Mouse (Mus musculus): ENCODE data around the gene Ankrd31. TPM values are rescaled to one million over a fixed set of nuclear protein-coding genes. Genes with fewer than 3 reads are reported as not detected.

The Ankrd31 gene
- total RNA-seq, 1 experiment: 1.4 TPM

DNA sequence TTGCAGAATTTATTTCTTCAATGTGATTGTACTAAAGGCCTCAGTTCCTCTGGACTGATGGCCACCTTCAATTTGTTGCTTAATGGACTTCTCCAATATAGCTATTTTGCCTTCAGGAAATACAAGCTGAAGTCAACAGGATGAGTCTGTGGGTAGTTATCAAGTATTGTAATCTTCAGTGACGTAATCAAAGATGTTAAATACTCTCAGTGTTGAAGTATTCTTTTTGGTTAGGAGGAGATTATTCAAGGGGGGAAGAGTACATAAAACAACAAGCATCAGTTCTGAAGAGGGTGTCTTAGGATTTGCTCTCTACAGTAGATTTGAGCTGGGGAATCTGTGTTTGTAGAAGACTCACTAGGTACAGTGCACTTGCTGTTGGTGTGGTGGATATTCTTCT, 101.7 kb downstream of the Ankrd31 start:
- in situ Hi-C loops (cut with MboI; ENCODE audit: low sequenced_read_pairs in 2 of 2, unreplicated experiment in 2 of 2): loop anchor here (10.0 kb wide), 2 partner anchors 155 to 205 kb away; no protein-coding TSS in a partner anchor
- TF ChIP-seq HCFC1 (IDR thresholded peaks at IDR 0.05; ENCODE audit: borderline replicate concordance, insufficient read depth, low read length): no peak
- no peak for TF ChIP-seq MAFK (IDR thresholded peaks at IDR 0.05; ENCODE audit: insufficient read depth, low read depth, low read length)
- TF ChIP-seq ZC3H11A (IDR thresholded peaks at IDR 0.05; ENCODE audit: borderline replicate concordance, low read depth, low read length): no peak
- no peak for TF ChIP-seq ZNF384 (IDR thresholded peaks at IDR 0.05; ENCODE audit: low read depth, low read length)
- TF ChIP-seq CHD2 (IDR thresholded peaks at IDR 0.05; ENCODE audit: low read depth, low read length): no peak
- no peak overlapping the region for H3K9ac ChIP-seq (ENCODE audit: insufficient read depth, low read depth, low read length, poor library complexity, severe bottlenecking)
- H3K9me3 ChIP-seq (ENCODE audit: control insufficient read depth, insufficient read depth, low read depth, low read length): no peaks in the 10 kb centered on the region
- H3K36me3 ChIP-seq (ENCODE audit: control insufficient read depth, insufficient read depth, low read length, poor library complexity, severe bottlenecking): no peaks in the 10 kb centered on the region
- H3K27ac ChIP-seq (ENCODE audit: insufficient read depth, low read depth, low read length, poor library complexity, severe bottlenecking): no peak overlapping the region
- no peaks in the 10 kb centered on the region for H3K4me1 ChIP-seq (ENCODE audit: control insufficient read depth in 2 of 2, insufficient read depth in 2 of 2, low read length in 2 of 2, poor library complexity in 1 of 2)
- no peak overlapping the region for H3K4me3 ChIP-seq (ENCODE audit: insufficient read depth in 1 of 2, low read depth in 1 of 2, low read length in 2 of 2, poor library complexity in 1 of 2, severe bottlenecking in 1 of 2)
- DNase-seq (ENCODE audit: low read depth, low spot score): no peak

DNA sequence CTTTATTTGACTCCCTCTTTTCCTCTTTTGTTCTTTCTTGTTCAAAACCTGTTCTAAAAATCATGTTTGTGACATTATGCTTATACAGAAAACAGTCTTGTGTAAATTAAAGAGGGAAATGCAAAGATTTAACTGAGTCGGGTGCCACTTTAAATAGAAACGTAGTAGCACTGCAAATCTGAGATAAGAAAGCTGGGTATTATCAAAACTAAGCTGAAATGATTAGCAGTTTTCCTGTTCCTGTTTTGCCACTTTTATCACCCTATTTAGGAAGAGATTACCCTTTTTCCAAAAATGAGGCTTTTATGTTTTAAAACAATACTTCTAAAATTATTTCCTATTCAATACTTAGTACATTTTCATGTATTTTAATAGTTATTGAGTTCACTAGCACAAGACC, 104.1 kb downstream of the Ankrd31 start:
- H3K27ac ChIP-seq (ENCODE audit: insufficient read depth, low read depth, low read length, poor library complexity, severe bottlenecking): no peak overlapping the region
- TF ChIP-seq HCFC1 (IDR thresholded peaks at IDR 0.05; ENCODE audit: borderline replicate concordance, insufficient read depth, low read length) (no peak), CHD2 (IDR thresholded peaks at IDR 0.05; ENCODE audit: low read depth, low read length) (no peak), ZC3H11A (IDR thresholded peaks at IDR 0.05; ENCODE audit: borderline replicate concordance, low read depth, low read length) (no peak), MAFK (IDR thresholded peaks at IDR 0.05; ENCODE audit: insufficient read depth, low read depth, low read length) (no peak), ZNF384 (IDR thresholded peaks at IDR 0.05; ENCODE audit: low read depth, low read length) (no peak)
- no peaks in the 10 kb centered on the region for H3K36me3 ChIP-seq (ENCODE audit: control insufficient read depth, insufficient read depth, low read length, poor library complexity, severe bottlenecking)
- DNase-seq (ENCODE audit: low read depth, low spot score): no peak
- in situ Hi-C loops (cut with MboI; ENCODE audit: low sequenced_read_pairs in 2 of 2, unreplicated experiment in 2 of 2): loop anchor here (10.0 kb wide), 2 partner anchors 153 to 203 kb away; no protein-coding TSS in a partner anchor
- no peak overlapping the region for H3K9ac ChIP-seq (ENCODE audit: insufficient read depth, low read depth, low read length, poor library complexity, severe bottlenecking)
- no peaks in the 10 kb centered on the region for H3K4me1 ChIP-seq (ENCODE audit: control insufficient read depth in 2 of 2, insufficient read depth in 2 of 2, low read length in 2 of 2, poor library complexity in 1 of 2)
- no peaks in the 10 kb centered on the region for H3K9me3 ChIP-seq (ENCODE audit: control insufficient read depth, insufficient read depth, low read depth, low read length)
- no peak overlapping the region for H3K4me3 ChIP-seq (ENCODE audit: insufficient read depth in 1 of 2, low read depth in 1 of 2, low read length in 2 of 2, poor library complexity in 1 of 2, severe bottlenecking in 1 of 2)

DNA sequence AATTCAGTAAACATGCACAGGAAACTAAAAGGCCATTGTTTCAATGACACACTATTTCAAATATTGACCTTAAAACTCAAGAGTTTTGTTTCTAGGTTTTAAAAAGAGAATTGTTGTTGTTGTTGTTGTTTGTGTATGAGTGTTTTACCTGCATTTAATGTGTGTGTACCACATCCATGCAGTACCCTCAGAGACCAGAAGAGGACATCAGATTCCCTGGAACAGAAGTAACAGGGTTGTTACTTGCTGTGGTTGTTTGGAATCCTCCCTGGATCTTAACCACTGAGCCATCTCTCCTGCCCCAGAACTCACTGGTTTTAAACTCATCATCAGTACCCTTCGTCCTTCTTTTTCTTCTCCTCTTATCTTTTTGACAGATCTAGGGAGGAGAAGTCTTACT, 105.2 kb downstream of the Ankrd31 start:
- H3K4me3 ChIP-seq (ENCODE audit: insufficient read depth in 1 of 2, low read depth in 1 of 2, low read length in 2 of 2, poor library complexity in 1 of 2, severe bottlenecking in 1 of 2): no peak overlapping the region
- no peak overlapping the region for H3K9ac ChIP-seq (ENCODE audit: insufficient read depth, low read depth, low read length, poor library complexity, severe bottlenecking)
- in situ Hi-C loops (cut with MboI; ENCODE audit: low sequenced_read_pairs in 2 of 2, unreplicated experiment in 2 of 2): loop anchor here (10.0 kb wide), 2 partner anchors 152 to 202 kb away; no protein-coding TSS in a partner anchor
- no peak overlapping the region for H3K27ac ChIP-seq (ENCODE audit: insufficient read depth, low read depth, low read length, poor library complexity, severe bottlenecking)
- H3K4me1 ChIP-seq (ENCODE audit: control insufficient read depth in 2 of 2, insufficient read depth in 2 of 2, low read length in 2 of 2, poor library complexity in 1 of 2): no peaks in the 10 kb centered on the region
- TF ChIP-seq CHD2 (IDR thresholded peaks at IDR 0.05; ENCODE audit: low read depth, low read length) (no peak), ZC3H11A (IDR thresholded peaks at IDR 0.05; ENCODE audit: borderline replicate concordance, low read depth, low read length) (peak; percentile 58; the same call in 1 of the 2 replicates)
- no peaks in the 10 kb centered on the region for H3K36me3 ChIP-seq (ENCODE audit: control insufficient read depth, insufficient read depth, low read length, poor library complexity, severe bottlenecking)
- DNase-seq (ENCODE audit: low read depth, low spot score): peak; percentile 35
- H3K9me3 ChIP-seq (ENCODE audit: control insufficient read depth, insufficient read depth, low read depth, low read length): no peaks in the 10 kb centered on the region

DNA sequence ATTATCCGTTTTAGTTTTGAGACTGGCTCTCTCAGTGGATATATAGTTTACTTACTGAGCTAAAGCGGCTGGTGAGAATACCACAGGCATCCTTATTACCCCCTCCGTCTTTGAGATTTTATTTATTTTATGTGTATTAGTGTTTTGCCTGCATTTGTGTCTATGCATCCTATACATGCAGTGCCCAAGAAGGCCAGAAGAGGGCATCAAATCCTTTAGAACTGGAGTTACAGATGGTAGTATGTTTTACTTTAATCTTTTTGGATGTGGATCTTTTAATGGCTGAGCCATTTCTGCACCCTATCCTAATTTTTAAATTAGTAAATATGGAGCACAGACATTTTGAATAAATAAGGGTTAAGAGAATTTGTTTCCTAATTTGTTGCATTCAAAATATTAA, 107.1 kb downstream of the Ankrd31 start:
- peak; percentile 35 for DNase-seq (ENCODE audit: low read depth, low spot score)
- Histone ChIP-seq H3K4me1 (ENCODE audit: control insufficient read depth in 2 of 2, insufficient read depth in 2 of 2, low read length in 2 of 2, poor library complexity in 1 of 2) (no peaks in the 10 kb centered on the region), H3K9ac (ENCODE audit: insufficient read depth, low read depth, low read length, poor library complexity, severe bottlenecking) (no peak overlapping the region), H3K4me3 (ENCODE audit: insufficient read depth in 1 of 2, low read depth in 1 of 2, low read length in 2 of 2, poor library complexity in 1 of 2, severe bottlenecking in 1 of 2) (no peak overlapping the region), H3K36me3 (ENCODE audit: control insufficient read depth, insufficient read depth, low read length, poor library complexity, severe bottlenecking) (no peaks in the 10 kb centered on the region), H3K9me3 (ENCODE audit: control insufficient read depth, insufficient read depth, low read depth, low read length) (no peaks in the 10 kb centered on the region), H3K27ac (ENCODE audit: insufficient read depth, low read depth, low read length, poor library complexity, severe bottlenecking) (no peak overlapping the region)
- in situ Hi-C loops (cut with MboI; ENCODE audit: low sequenced_read_pairs in 2 of 2, unreplicated experiment in 2 of 2): loop anchor here (10.0 kb wide), 2 partner anchors 150 to 200 kb away; no protein-coding TSS in a partner anchor
- TF ChIP-seq CHD2 (IDR thresholded peaks at IDR 0.05; ENCODE audit: low read depth, low read length) (no peak), ZC3H11A (IDR thresholded peaks at IDR 0.05; ENCODE audit: borderline replicate concordance, low read depth, low read length) (peak; percentile 82)

DNA sequence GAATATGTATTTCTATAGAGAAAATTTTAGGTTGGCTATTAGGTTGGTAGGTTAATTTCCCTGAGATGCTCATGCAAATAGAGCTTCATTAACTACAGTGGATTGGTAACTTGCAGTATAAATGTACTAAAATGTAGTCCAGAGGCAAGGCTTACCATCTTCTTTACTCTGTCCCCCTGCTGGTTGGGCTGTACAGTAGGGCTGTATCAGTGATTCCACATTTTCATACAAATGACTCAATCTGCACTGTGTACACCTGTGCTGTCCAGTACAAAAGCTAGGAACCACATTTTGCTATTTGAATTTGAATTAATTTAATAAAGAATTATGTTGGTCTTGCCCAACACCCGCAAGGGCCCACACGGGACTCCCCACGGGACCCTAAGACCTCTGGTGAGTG, 111.1 kb downstream of the Ankrd31 start:
- no peaks in the 10 kb centered on the region for H3K9me3 ChIP-seq (ENCODE audit: control insufficient read depth, insufficient read depth, low read depth, low read length)
- H3K9ac ChIP-seq (ENCODE audit: insufficient read depth, low read depth, low read length, poor library complexity, severe bottlenecking): no peak overlapping the region
- peak; percentile 33 for DNase-seq (ENCODE audit: low read depth, low spot score)
- H3K27ac ChIP-seq (ENCODE audit: insufficient read depth, low read depth, low read length, poor library complexity, severe bottlenecking): no peak overlapping the region
- H3K36me3 ChIP-seq (ENCODE audit: control insufficient read depth, insufficient read depth, low read length, poor library complexity, severe bottlenecking): no peaks in the 10 kb centered on the region
- in situ Hi-C loops (cut with MboI; ENCODE audit: low sequenced_read_pairs in 2 of 2, unreplicated experiment in 2 of 2): loop anchor here (10.0 kb wide), 2 partner anchors 146 to 196 kb away; no protein-coding TSS in a partner anchor
- H3K4me1 ChIP-seq (ENCODE audit: control insufficient read depth in 2 of 2, insufficient read depth in 2 of 2, low read length in 2 of 2, poor library complexity in 1 of 2): no peaks in the 10 kb centered on the region
- TF ChIP-seq ZNF384 (IDR thresholded peaks at IDR 0.05; ENCODE audit: low read depth, low read length) (no peak), MAFK (IDR thresholded peaks at IDR 0.05; ENCODE audit: insufficient read depth, low read depth, low read length) (no peak), ZC3H11A (IDR thresholded peaks at IDR 0.05; ENCODE audit: borderline replicate concordance, low read depth, low read length) (no peak), HCFC1 (IDR thresholded peaks at IDR 0.05; ENCODE audit: borderline replicate concordance, insufficient read depth, low read length) (no peak)
- H3K4me3 ChIP-seq (ENCODE audit: insufficient read depth in 1 of 2, low read depth in 1 of 2, low read length in 2 of 2, poor library complexity in 1 of 2, severe bottlenecking in 1 of 2): peak overlapping the region in 1 of 2 experiments; percentile 51; a peak in 2 of 4 replicates

Measured in ES-E14 (cell line).